Mouse (Mus musculus) brain, embryonic 14.5 days (tissue): ENCODE measurements at regions not wholly inside any gene's neighbourhood (a gene's known extent, or its start where the extent isn't known, plus 50 kb on each side); places are given as distances from the start of the nearest gene placed in this dataset.

ENCODE experiments used
- DNase-seq: peaks from one replicate; pipeline ENCODE4 v3.0.0-alpha.2; 2011; ENCODE audit warnings: low read depth
- CTCF ChIP-seq: fragments of 200-500 bp; IDR thresholded peaks from 2 replicates; pipeline ENCODE4 v1.5.1; 2012; ENCODE audit warnings: inconsistent platforms, mild to moderate bottlenecking, moderate library complexity, borderline replicate concordance; ENCODE audit not compliant: insufficient read depth, insufficient read length; ENCODE audit errors: extremely low read depth
- POLR2A ChIP-seq: fragments of 200-500 bp; IDR thresholded peaks from 2 replicates; pipeline ENCODE4 v1.6.1; 2012; ENCODE audit warnings: mild to moderate bottlenecking, inconsistent platforms, borderline replicate concordance; ENCODE audit not compliant: poor library complexity, insufficient read depth, insufficient read length, severe bottlenecking; ENCODE audit errors: extremely low read depth

DNA sequence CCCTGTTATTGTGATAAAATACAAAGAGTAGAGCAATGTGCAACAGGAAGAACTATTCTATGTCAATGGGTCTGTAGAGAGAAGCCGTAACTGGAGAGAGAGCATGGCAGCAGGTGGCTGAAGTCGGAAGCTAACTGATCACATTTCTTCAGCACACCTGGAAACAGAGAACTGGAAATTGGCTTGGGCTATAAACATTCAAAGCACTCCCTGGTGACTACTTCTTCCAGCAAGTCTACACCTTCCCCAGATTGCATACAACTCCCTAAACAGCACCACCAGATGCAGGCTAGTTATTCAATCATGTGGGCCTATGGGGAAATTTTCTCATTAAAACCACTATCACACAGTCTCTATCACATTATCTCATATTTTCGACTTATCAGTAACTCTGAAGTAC is 413.4 kb downstream of the Basp1 start:
- no peak for DNase-seq
- TF ChIP-seq POLR2A (no peak), CTCF (no peak)

DNA sequence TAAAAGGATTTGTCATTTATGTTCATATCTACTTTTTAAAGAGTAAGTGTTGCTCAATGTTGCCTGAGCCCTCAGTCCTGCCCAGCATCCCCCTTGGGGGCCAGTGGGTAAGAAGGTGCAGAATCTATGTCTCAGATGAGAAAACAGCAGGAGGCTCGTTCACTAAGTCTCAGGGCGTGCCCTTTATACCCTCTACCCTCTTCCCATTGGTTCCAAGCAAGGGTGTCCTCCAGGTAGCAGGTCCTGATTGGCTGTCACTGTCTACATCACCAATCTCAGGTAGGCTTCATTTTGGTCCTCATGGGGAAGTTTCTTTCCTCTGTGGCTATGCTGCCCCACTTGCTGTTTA is 420.3 kb downstream of the Basp1 start:
- TF ChIP-seq CTCF = no peak
- TF ChIP-seq POLR2A = no peak
- no peak for DNase-seq

DNA sequence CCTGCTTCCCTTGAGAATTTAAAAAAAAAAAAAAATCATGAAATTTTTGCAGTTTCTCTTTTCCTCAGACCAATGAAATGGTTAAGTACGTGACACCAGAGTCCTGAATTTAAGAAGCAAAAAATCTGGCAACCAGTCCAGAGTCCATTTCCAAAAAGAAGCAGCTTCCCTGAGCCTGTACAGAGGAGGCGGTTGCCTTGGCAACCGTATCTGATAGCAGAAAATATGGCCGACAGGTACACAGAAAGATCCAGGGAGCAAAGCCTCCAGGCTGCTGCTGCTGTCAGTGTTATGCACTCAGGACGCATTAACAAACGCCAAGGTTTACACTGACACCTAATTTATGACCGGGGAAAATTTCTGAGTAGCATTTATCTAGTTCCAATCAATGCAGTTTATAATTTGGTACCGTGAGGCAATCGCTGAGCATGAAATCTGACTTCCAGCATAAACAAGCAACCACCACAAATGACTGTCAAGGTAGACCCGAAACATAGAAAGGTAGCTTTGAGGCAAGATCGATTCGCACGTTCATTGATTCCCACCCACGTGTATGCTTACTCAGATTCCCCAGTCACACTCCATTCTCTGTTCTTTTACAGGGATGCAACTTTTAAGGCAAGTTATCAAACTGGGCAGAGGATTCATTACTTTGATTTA is 420.8 kb downstream of the Basp1 start:
- TF ChIP-seq CTCF (no peak), POLR2A (no peak)
- DNase-seq = peak; percentile 86

DNA sequence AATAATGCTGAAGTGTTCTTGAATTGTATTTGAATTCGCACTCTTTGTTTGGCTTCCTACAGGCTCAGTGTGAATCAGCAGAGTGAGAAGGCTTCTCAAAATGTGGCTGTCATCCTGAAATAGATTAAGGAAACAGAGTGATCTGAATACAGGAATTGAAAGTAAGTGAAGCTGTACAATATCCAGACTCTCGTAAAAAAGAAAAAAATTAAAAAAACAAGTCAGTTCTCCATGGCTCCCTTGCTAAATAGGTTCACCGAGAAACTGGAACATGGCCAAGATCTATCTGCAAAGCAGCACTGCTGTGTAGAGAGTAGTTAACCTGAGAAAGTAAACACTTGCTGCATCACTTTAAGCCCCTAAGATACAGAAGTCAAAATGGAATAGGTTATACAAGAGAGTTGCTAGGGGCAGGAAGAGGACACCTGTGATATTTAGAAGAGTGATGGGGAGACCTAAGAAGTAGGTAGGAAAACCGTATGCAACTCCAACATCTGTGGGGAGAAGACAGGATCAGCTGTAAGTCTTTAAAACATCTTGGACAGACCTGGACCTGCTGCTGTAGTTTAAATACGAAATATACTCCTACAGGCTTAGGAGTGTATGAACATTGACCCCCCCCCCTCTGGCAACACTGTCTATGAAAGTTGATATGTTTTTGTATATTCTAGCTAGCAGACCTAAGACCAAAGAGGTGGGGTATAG is 423.3 kb downstream of the Basp1 start:
- DNase-seq = peak; percentile 69
- TF ChIP-seq CTCF = no peak
- no peak for TF ChIP-seq POLR2A

DNA sequence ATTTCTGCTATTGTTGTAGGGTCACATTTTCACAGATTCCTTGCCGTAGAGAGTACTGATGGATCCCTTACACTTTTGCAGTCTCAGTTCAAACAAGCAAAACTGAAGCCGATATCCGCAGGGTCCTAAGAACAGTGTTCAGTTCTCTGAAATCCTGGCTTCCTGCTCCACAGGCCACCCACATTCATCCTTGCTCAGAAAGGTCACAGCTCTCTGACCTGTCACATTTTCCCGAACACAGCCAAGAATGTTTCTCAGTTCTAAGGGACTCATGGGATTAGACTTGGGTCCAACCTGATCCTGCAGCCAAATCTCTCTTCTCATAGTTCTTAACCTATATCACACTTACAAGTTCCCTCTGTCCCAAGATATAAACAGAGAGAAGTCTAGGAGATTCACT is 432.7 kb downstream of the Basp1 start:
- DNase-seq = no peak

DNA sequence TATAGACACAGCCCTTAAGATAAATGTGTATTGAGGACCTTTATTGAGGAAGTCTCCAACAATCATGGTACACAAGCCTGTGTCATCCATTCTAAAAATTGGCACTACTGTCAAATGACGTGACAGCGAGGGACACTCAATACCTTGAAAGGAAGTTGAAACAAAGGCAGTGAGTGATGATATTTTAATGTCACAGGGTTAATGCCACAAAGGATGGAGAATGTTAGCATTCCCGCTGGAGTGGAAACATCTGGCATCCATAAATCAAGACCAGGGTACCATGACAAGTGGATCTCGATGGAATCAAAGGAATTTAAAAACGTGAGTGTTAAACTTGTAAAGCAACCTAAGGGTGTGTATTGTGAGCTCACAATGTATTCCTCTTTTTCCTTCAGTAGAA is 441.5 kb downstream of the Basp1 start:
- TF ChIP-seq POLR2A (no peak), CTCF (no peak)
- DNase-seq = no peak

More for the DNA sequence above, 432.7 kb downstream of the Basp1 start:
- TF ChIP-seq POLR2A (no peak), CTCF (no peak)

DNA sequence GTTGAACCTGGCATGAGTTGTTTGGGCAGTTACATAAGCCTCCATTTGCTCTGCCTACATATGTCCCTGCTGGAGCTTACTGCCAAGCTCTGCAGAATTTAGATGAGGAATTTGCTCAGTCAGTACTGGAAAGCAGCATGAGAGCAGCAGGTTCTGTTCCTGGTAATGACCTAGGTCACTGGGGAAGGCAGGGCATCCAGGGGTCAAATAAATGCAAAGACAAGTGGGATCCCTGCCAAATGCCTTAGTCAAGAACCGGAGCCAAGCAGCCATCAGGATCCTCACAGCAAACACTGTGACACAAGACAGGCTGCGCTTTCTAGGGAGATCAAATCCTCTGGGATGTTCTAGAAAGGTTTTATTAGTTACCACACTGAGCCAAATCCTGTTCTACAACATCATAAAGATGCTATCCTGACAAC is 444.2 kb downstream of the Basp1 start:
- TF ChIP-seq POLR2A = no peak
- no peak for TF ChIP-seq CTCF
- peak; percentile 74 for DNase-seq

DNA sequence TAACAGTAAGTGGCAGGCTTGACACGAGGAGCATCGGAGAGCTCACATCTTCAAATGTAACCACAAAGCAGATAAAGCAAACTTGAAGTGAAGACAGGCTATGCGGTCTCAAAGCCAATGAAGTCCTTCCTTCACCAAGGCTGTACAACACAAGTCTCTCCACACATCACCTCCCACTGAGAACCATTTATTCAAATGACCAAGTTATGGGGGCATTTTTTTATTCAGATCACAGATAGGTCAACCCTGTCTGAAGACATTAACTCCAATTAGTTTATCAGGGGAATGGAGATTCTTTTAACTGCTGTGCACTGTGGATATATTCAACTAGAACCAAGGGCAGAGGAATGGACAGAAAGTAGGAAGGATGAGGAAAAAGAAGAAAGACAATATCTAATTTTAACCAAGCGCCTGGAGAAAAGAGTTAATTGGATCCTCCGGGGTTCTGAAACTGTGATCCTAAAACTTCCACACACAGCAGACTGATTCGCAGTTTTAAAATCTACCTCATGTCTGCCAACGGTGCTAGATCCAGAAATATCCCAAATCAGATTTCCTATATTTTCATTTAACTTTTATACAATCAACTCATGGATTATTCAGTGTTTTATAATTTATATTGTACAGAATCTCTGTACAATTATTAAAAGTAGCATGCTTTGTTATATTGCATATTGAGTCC is 444.8 kb downstream of the Basp1 start:
- DNase-seq = no peak
- TF ChIP-seq POLR2A (no peak), CTCF (no peak)

DNA sequence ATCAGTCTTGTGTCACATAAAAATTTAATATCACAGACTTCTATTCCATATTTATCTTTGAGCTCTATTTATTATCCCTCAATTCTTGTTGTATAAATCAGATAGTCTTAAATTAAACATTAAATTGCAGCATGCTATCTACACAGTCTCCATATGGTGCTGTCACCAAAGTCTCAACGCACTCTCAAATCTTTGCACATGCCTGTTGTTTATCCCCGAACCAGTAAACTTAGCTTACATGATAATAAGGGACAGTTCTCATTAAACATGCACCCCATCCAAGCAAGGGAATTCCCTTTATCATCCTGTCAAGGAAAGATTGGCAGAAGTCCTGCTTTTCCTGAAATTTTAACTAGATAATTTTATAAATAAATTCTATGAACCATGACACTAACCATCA is 483.8 kb downstream of the Basp1 start:
- peak; percentile 77 for DNase-seq
- TF ChIP-seq CTCF = no peak
- no peak for TF ChIP-seq POLR2A

DNA sequence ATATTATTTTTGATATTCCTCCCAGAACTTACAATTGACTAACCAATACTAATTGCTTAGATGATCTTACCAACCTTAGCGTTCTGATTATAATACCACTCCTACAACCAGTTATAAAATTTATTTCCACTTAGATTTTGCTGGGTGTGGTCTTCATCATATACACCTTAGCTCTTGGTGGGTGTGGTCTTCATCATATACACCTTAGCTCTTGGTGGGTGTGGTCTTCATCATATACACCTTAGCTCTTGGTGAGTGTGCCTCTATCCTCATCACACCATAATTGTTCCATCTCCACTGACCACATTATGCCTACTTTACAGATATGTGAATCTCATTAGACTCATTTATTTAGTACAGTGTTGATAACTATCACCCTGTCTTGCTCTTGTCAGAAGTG is 501.7 kb downstream of the Basp1 start:
- DNase-seq = no peak
- TF ChIP-seq POLR2A = no peak
- no peak for TF ChIP-seq CTCF

DNA sequence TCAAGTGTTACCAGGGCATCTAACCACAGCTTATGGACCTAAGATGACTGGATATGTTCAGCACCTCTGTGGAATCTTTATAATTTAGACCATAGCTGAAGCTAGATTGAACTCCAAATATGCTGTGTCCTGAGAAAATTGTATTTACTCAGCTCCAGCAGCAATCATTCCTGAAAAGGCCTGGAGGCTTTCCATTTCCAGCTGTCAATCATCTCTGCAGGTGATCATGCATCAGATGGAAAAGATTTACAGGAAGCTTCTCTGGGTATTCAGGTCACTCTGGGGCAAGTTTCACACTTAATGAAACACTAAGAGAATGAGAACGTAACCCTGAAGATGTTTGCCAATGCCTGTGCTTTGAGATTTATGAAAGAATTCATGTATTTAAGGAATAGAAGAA is 502.1 kb downstream of the Basp1 start:
- no peak for TF ChIP-seq CTCF
- TF ChIP-seq POLR2A = no peak
- DNase-seq = peak; percentile 68
